Mouse (Mus musculus) neural tube, embryonic 13.5 days (tissue): Measurements from ENCODE around the gene Chmp4b. TPM values are rescaled to one million over a fixed set of nuclear protein-coding genes. Genes with fewer than 3 reads are reported as not detected.

Experiments used
- ATAC-seq: fragments of 200-750 bp; cut with Nextera tagmentation; 2 replicates; pipeline ENCODE4 v1.8.0; 2017; ENCODE audit warnings: low read depth, mild to moderate bottlenecking, moderate TSS enrichment, moderate library complexity
- H3K27ac ChIP-seq: fragments of 300-500 bp; sonication (generic); replicated peaks from 2 replicates; pipeline ENCODE4 v1.5.1; 2015; ENCODE audit warnings: moderate library complexity, mild to moderate bottlenecking, inconsistent platforms
- H3K27me3 ChIP-seq: fragments of 300-500 bp; sonication (generic); 2 replicates; pipeline ENCODE4 v1.6.1; 2015; ENCODE audit warnings: mild to moderate bottlenecking, inconsistent platforms
- H3K36me3 ChIP-seq: fragments of 300-500 bp; sonication (generic); 2 replicates; pipeline ENCODE4 v1.6.1; 2015; ENCODE audit warnings: mild to moderate bottlenecking, inconsistent platforms
- H3K4me1 ChIP-seq: fragments of 300-500 bp; sonication (generic); replicated peaks from 2 replicates; pipeline ENCODE4 v1.6.1; 2015; ENCODE audit warnings: inconsistent platforms
- H3K4me2 ChIP-seq: fragments of 300-500 bp; sonication (generic); 2 replicates; pipeline ENCODE4 v1.6.1; 2015; ENCODE audit warnings: inconsistent platforms, mild to moderate bottlenecking, moderate library complexity
- H3K4me3 ChIP-seq: fragments of 300-500 bp; sonication (generic); 2 replicates; pipeline ENCODE4 v1.5.1; 2015; ENCODE audit warnings: mild to moderate bottlenecking, inconsistent platforms
- H3K9ac ChIP-seq: fragments of 300-500 bp; sonication (generic); 2 replicates; pipeline ENCODE4 v1.6.1; 2015; ENCODE audit warnings: moderate library complexity, mild to moderate bottlenecking, inconsistent platforms
- H3K9me3 ChIP-seq: fragments of 300-500 bp; sonication (generic); 2 replicates; pipeline ENCODE4 v1.6.1; 2016; ENCODE audit warnings: inconsistent platforms
- WGBS: fragments of 180-500 bp; shearing (Covaris S2); methylation state at CpG from one replicate; pipeline ENCODE4 v1.1.7; 2015; 5-methylcytosine and 5-hydroxymethylcytosine counted together
- polyA plus RNA-seq: library from polyadenylated mRNA; unstranded; fragments of >200 nt; fragmentation: Nextera tagmentation; extraction: Ambion mirVana; gene quantifications from 2 replicates; pipeline ENCODE4 v1.2.1, GENCODE M21; 2015

Chmp4b gene
- polyA plus RNA-seq, 1 experiment from 2014 or later: 29.1 TPM

- Histone ChIP-seq H3K4me3 (no peak overlapping the region), H3K36me3 (no peaks in the 10 kb centered on the region), H3K4me2 (no peak overlapping the region), H3K27me3 (peaks cover 8% of the 10 kb centered on the region; the same call in 1 of the 2 replicates), H3K9ac (0 out of 2 replicates have a peak overlapping the region, but pooled peaks have one; percentile 2), H3K4me1 (peaks cover 9% of the 10 kb centered on the region), H3K27ac (no peak overlapping the region), H3K9me3 (no peaks in the 10 kb centered on the region)
- ATAC-seq: no peak
- WGBS: 43% methylated on average over 5 of the region's 5 CpGs
Measured at GRCm38 (mm10) chr2:154712271-154712677, 60.8 kb downstream of the Chmp4b start.

- Histone ChIP-seq H3K27me3 (peaks cover 8% of the 10 kb centered on the region; the same call in 1 of the 2 replicates), H3K4me3 (no peak overlapping the region), H3K4me2 (no peak overlapping the region), H3K9me3 (no peaks in the 10 kb centered on the region), H3K27ac (no peak overlapping the region), H3K9ac (no peak overlapping the region), H3K36me3 (no peaks in the 10 kb centered on the region), H3K4me1 (peaks cover 2% of the 10 kb centered on the region; the same call in 1 of the 2 replicates)
- no peak for ATAC-seq
- WGBS: 75% methylated on average over 5 of the region's 6 CpGs
Measured at GRCm38 (mm10) chr2:154713083-154713482, 61.6 kb downstream of the Chmp4b start.

GRCm38 (mm10) chr2:154713964-154714363 lies 62.5 kb downstream of the Chmp4b start:
- no peaks in the 10 kb centered on the region for H3K9me3 ChIP-seq
- H3K27me3 ChIP-seq: 0 out of 2 replicates have a peak, but pooled peaks cover 4% of the 10 kb centered on the region
- no peaks in the 10 kb centered on the region for H3K4me1 ChIP-seq
- no peak overlapping the region for H3K9ac ChIP-seq
- no peaks in the 10 kb centered on the region for H3K36me3 ChIP-seq
- H3K4me3 ChIP-seq: no peak overlapping the region
- H3K27ac ChIP-seq: no peak overlapping the region
- no peak overlapping the region for H3K4me2 ChIP-seq
- WGBS: 72% methylated on average over 3 of the region's 3 CpGs
- ATAC-seq: no peak

- no peaks in the 10 kb centered on the region for H3K9me3 ChIP-seq
- H3K4me3 ChIP-seq: no peak overlapping the region
- H3K27ac ChIP-seq: no peak overlapping the region
- H3K4me2 ChIP-seq: no peak overlapping the region
- H3K27me3 ChIP-seq: no peaks in the 10 kb centered on the region
- no peaks in the 10 kb centered on the region for H3K4me1 ChIP-seq
- no peak overlapping the region for H3K9ac ChIP-seq
- no peaks in the 10 kb centered on the region for H3K36me3 ChIP-seq
- 90% methylated on average over 4 of the region's 4 CpGs for WGBS
- ATAC-seq: no peak
Measured at GRCm38 (mm10) chr2:154716586-154716985, 65.1 kb downstream of the Chmp4b start.

- H3K36me3 ChIP-seq: no peaks in the 10 kb centered on the region
- H3K27ac ChIP-seq: no peak overlapping the region
- no peak for ATAC-seq
- H3K9me3 ChIP-seq: no peaks in the 10 kb centered on the region
- no peak overlapping the region for H3K4me3 ChIP-seq
- H3K9ac ChIP-seq: no peak overlapping the region
- no peak overlapping the region for H3K4me2 ChIP-seq
- no peaks in the 10 kb centered on the region for H3K4me1 ChIP-seq
- no peaks in the 10 kb centered on the region for H3K27me3 ChIP-seq
Measured at GRCm38 (mm10) chr2:154717081-154717480, 65.6 kb downstream of the Chmp4b start.

GRCm38 (mm10) chr2:154718855-154719556 lies 67.5 kb downstream of the Chmp4b start:
- Histone ChIP-seq H3K4me1 (no peaks in the 10 kb centered on the region), H3K27ac (no peak overlapping the region), H3K9me3 (no peaks in the 10 kb centered on the region), H3K27me3 (no peaks in the 10 kb centered on the region), H3K4me2 (no peak overlapping the region), H3K36me3 (no peaks in the 10 kb centered on the region), H3K9ac (no peak overlapping the region), H3K4me3 (no peak overlapping the region)
- no peak for ATAC-seq
- WGBS: 70% methylated on average over 12 of the region's 12 CpGs

GRCm38 (mm10) chr2:154720315-154720714 lies 68.8 kb downstream of the Chmp4b start:
- no peak for ATAC-seq
- Histone ChIP-seq H3K27ac (no peak overlapping the region), H3K4me3 (no peak overlapping the region), H3K9me3 (no peaks in the 10 kb centered on the region), H3K9ac (no peak overlapping the region), H3K4me2 (no peak overlapping the region), H3K27me3 (no peaks in the 10 kb centered on the region), H3K4me1 (peaks cover under 1% of the 10 kb centered on the region; the same call in 1 of the 2 replicates), H3K36me3 (no peaks in the 10 kb centered on the region)
- whole genome bisulfite sequencing: 89% methylated on average over 2 of the region's 2 CpGs

GRCm38 (mm10) chr2:154723473-154723872 lies 72.0 kb downstream of the Chmp4b start:
- H3K27me3 ChIP-seq: no peaks in the 10 kb centered on the region
- 71% methylated on average over 4 of the region's 4 CpGs for WGBS
- peaks cover 10% of the 10 kb centered on the region; the same call in 1 of the 2 replicates for H3K4me1 ChIP-seq
- H3K4me3 ChIP-seq: no peak overlapping the region
- H3K9ac ChIP-seq: no peak overlapping the region
- H3K36me3 ChIP-seq: no peaks in the 10 kb centered on the region
- no peak for ATAC-seq
- H3K27ac ChIP-seq: no peak overlapping the region
- H3K4me2 ChIP-seq: no peak overlapping the region
- H3K9me3 ChIP-seq: no peaks in the 10 kb centered on the region

- H3K27me3 ChIP-seq: no peaks in the 10 kb centered on the region
- peaks cover 10% of the 10 kb centered on the region for H3K4me1 ChIP-seq
- no peak for ATAC-seq
- H3K9me3 ChIP-seq: no peaks in the 10 kb centered on the region
- no peak overlapping the region for H3K4me3 ChIP-seq
- no peaks in the 10 kb centered on the region for H3K36me3 ChIP-seq
- H3K27ac ChIP-seq: no peak overlapping the region
- H3K9ac ChIP-seq: no peak overlapping the region
- 53% methylated on average over 3 of the region's 3 CpGs for WGBS
- H3K4me2 ChIP-seq: no peak overlapping the region
Measured at GRCm38 (mm10) chr2:154729737-154730136, 78.2 kb downstream of the Chmp4b start.

GRCm38 (mm10) chr2:154730841-154731240 lies 79.3 kb downstream of the Chmp4b start:
- Histone ChIP-seq H3K9ac (no peak overlapping the region), H3K27ac (no peak overlapping the region), H3K36me3 (no peaks in the 10 kb centered on the region), H3K4me3 (no peak overlapping the region), H3K4me2 (no peak overlapping the region), H3K9me3 (no peaks in the 10 kb centered on the region), H3K27me3 (no peaks in the 10 kb centered on the region), H3K4me1 (peaks cover 16% of the 10 kb centered on the region)
- no peak for ATAC-seq
- WGBS: 90% methylated on average over 3 of the region's 3 CpGs

GRCm38 (mm10) chr2:154731916-154732315 lies 80.4 kb downstream of the Chmp4b start:
- ATAC-seq: no peak
- Histone ChIP-seq H3K27me3 (no peaks in the 10 kb centered on the region), H3K9ac (no peak overlapping the region), H3K4me2 (no peak overlapping the region), H3K36me3 (no peaks in the 10 kb centered on the region), H3K4me1 (peaks cover 17% of the 10 kb centered on the region), H3K9me3 (no peaks in the 10 kb centered on the region), H3K27ac (no peak overlapping the region), H3K4me3 (no peak overlapping the region)
- 68% methylated on average over 2 of the region's 2 CpGs for WGBS

GRCm38 (mm10) chr2:154732503-154733141 lies 81.1 kb downstream of the Chmp4b start:
- ATAC-seq: no peak
- Histone ChIP-seq H3K27me3 (no peaks in the 10 kb centered on the region), H3K36me3 (no peaks in the 10 kb centered on the region), H3K9ac (no peak overlapping the region), H3K27ac (no peak overlapping the region), H3K4me3 (no peak overlapping the region), H3K9me3 (no peaks in the 10 kb centered on the region), H3K4me1 (peaks cover 12% of the 10 kb centered on the region), H3K4me2 (no peak overlapping the region)
- 81% methylated on average over 9 of the region's 9 CpGs for WGBS
